Mouse (Mus musculus): ENCODE measurements around the gene Pgam2. TPM values are rescaled to one million over a fixed set of nuclear protein-coding genes. Genes with fewer than 3 reads are reported as not detected.

The Pgam2 gene
- total and polyA plus RNA-seq, 3 experiments: 0.58 to 1.8 TPM; not detected in 1

DNA sequence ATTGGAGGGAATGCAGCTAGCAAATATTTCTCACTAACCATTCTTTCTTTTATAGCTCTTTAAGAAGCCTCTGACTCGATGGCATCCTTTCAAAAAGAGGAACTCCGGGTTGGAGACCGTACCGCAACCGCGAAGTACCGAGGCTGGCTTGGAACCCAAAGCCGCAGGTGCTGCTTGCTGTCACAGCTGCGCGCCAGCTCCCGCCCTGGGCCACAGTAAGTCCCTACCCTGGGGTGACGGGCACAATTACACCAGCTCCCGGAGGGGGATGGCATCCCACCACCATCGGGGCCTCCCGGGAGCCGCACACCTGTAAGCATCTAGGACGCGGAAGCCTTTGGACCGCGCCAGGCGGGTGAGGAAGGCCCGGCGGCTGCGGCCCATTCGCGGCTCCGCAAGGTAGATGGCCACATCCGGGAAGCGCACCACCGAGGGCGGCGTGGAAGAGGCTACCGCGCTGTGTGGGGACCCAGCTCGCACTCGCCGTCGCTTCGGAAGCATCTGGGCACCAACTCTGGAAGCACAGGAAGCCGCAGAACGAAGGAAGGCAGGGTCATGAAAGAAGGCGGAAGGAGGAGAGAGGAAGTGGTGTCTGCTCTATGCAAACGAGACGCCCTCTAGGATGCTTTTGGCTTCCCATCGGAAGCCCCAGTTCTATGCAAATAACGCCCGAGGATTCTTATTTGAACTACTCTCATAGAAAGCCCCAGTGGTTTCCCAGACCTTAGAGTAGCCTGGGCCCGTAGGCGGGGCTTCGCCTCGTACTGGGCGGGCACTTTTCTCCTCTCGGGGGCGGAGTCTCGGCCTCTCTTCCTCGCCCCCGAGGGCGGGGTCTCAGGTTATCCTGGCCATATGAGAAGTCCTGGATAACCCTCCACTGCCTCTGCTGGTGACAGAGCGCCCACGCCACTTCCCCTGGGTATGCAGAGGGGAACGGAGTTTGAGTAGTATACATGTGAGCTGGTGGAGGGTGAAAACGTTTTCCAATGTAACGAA lies 34.0 kb upstream of the Pgam2 start, which contains the start of gene Polm:
Polm (minus strand) TSS at position 766 of the 996 bp plus-strand sequence.
- peak within 1 kb of the TSS; percentile 85 for H3K27ac ChIP-seq (ENCODE audit: control insufficient read depth, low read depth, low read length)
- no peaks in the 10 kb centered on the region for H3K27me3 ChIP-seq (ENCODE audit: control insufficient read depth in 1 of 2, insufficient read depth in 2 of 2, low read length in 2 of 2)
- H3K9me3 ChIP-seq (replicated peaks; ENCODE audit: insufficient read depth, low read length): no peaks in the 10 kb centered on the region
- peak; percentile 99 for DNase-seq (ENCODE audit: low read depth, low spot score)
- H3K4me3 ChIP-seq (ENCODE audit: control insufficient read depth in 1 of 2, insufficient read depth in 1 of 2, low read depth in 2 of 2, low read length in 2 of 2): peak within 1 kb of the TSS; percentile 80 to 82
- H3K4me1 ChIP-seq (ENCODE audit: control insufficient read depth in 1 of 2, insufficient read depth in 2 of 2, low read length in 2 of 2): peaks cover 3 to 7% of the 10 kb centered on the region in 2 experiments; a peak in 2 of 4 replicates
- peak within 1 kb of the TSS; percentile 84 for H3K9ac ChIP-seq (ENCODE audit: control insufficient read depth, low read depth, low read length, poor library complexity, severe bottlenecking)
- H3K36me3 ChIP-seq (ENCODE audit: control insufficient read depth in 1 of 2, insufficient read depth in 2 of 2, low read length in 2 of 2): peaks cover 2 to 7% of the 10 kb centered on the region in 2 experiments; a peak in 3 of 4 replicates
- H3K79me2 ChIP-seq (ENCODE audit: control insufficient read depth, insufficient read depth, low read length, poor library complexity): peaks cover 2% of the 10 kb centered on the region; the same call in 1 of the 2 replicates
- TF ChIP-seq CHD1 (IDR thresholded peaks at IDR 0.05; ENCODE audit: low read depth, low read length): no peak
- TF ChIP-seq ZMIZ1 (IDR thresholded peaks at IDR 0.05; ENCODE audit: low read depth, low read length): peak; percentile 95
- peak; percentile 34; the same call in 1 of the 2 replicates for TF ChIP-seq SMC3 (IDR thresholded peaks at IDR 0.05; ENCODE audit: low read depth, low read length)
- TF ChIP-seq MYC (IDR thresholded peaks at IDR 0.05; ENCODE audit: low read depth, low read length): 0 out of 2 replicates have a peak, but pooled peaks have one; percentile 13
- TF ChIP-seq POLR2AphosphoS2 (IDR thresholded peaks at IDR 0.05; ENCODE audit: low read length): peak; percentile 86
- TF ChIP-seq ELF1 (IDR thresholded peaks at IDR 0.05; ENCODE audit: low read depth, low read length): peak; percentile 79
- peak; percentile 63 for TF ChIP-seq TCF12 (IDR thresholded peaks at IDR 0.05; ENCODE audit: low read depth, low read length)
- TF ChIP-seq JUND (IDR thresholded peaks at IDR 0.05; ENCODE audit: low read depth, low read length): no peak
- no peak for TF ChIP-seq USF2 (IDR thresholded peaks at IDR 0.05; ENCODE audit: borderline replicate concordance in 1 of 2, insufficient read depth in 1 of 2, low read depth in 1 of 2, low read length in 2 of 2)
- no peak for TF ChIP-seq POLR2AphosphoS5 (IDR thresholded peaks at IDR 0.05; ENCODE audit: borderline replicate concordance, low read depth, low read length)
- TF ChIP-seq GATA1 (IDR thresholded peaks at IDR 0.05; ENCODE audit: low read depth, low read length): no peak
- peak; percentile 47 to 73 (median 64) for TF ChIP-seq CTCF (IDR thresholded peaks at IDR 0.05 in 2 of 3, conservative IDR thresholded peaks at IDR 0.05 in 1 of 3; ENCODE audit: control insufficient read depth in 1 of 3, insufficient read depth in 1 of 3, low read depth in 2 of 3, low read length in 3 of 3, poor library complexity in 1 of 3, severe bottlenecking in 1 of 3)
- TF ChIP-seq ETS1 (IDR thresholded peaks at IDR 0.05; ENCODE audit: low read depth, low read length): peak; percentile 57; the same call in 1 of the 2 replicates
- peak; percentile 54 for TF ChIP-seq RAD21 (IDR thresholded peaks at IDR 0.05; ENCODE audit: low read depth, low read length)
- TF ChIP-seq NELFE (IDR thresholded peaks at IDR 0.05; ENCODE audit: low read depth, low read length): peak; percentile 92
- no peak for TF ChIP-seq ZKSCAN1 (IDR thresholded peaks at IDR 0.05; ENCODE audit: low read depth, low read length)
- TF ChIP-seq ZNF384 (IDR thresholded peaks at IDR 0.05; ENCODE audit: low read depth, low read length): 0 out of 2 replicates have a peak, but pooled peaks have one; percentile 14
- peak; percentile 74 for TF ChIP-seq MXI1 (IDR thresholded peaks at IDR 0.05; ENCODE audit: low read depth, low read length)
- peak; percentile 81; the same call in 1 of the 2 replicates for TF ChIP-seq UBTF (IDR thresholded peaks at IDR 0.05; ENCODE audit: borderline replicate concordance, insufficient read depth, low read depth, low read length)
- no peak; the same call in 1 of the 2 replicates for TF ChIP-seq RCOR1 (IDR thresholded peaks at IDR 0.05; ENCODE audit: low read depth, low read length)
- TF ChIP-seq TAL1 (IDR thresholded peaks at IDR 0.05; ENCODE audit: low read length): no peak
- TF ChIP-seq KAT2A (conservative IDR thresholded peaks at IDR 0.05; ENCODE audit: low read depth, low read length): no peak
- TF ChIP-seq MAZ (IDR thresholded peaks at IDR 0.05; ENCODE audit: low read depth, low read length): peak; percentile 53; the same call in 1 of the 2 replicates
- TF ChIP-seq MYB (IDR thresholded peaks at IDR 0.05; ENCODE audit: low read depth, low read length): no peak
- no peak for TF ChIP-seq MEF2A (IDR thresholded peaks at IDR 0.05; ENCODE audit: extremely low read depth, insufficient replicate concordance, low read depth, low read length, poor library complexity, severe bottlenecking)
- no peak for TF ChIP-seq BHLHE40 (IDR thresholded peaks at IDR 0.05; ENCODE audit: borderline replicate concordance, low read depth, low read length)
- peak; percentile 88 for TF ChIP-seq TBP (IDR thresholded peaks at IDR 0.05; ENCODE audit: low read depth, low read length)
- TF ChIP-seq POLR2A (IDR thresholded peaks at IDR 0.05; ENCODE audit: control insufficient read depth in 1 of 2, insufficient read depth in 1 of 2, low read depth in 1 of 2, low read length in 2 of 2, poor library complexity in 1 of 2): peak; percentile 73 to 93
- no peak for TF ChIP-seq USF1 (IDR thresholded peaks at IDR 0.05; ENCODE audit: low read depth, low read length)
- TF ChIP-seq MAX (IDR thresholded peaks at IDR 0.05; ENCODE audit: low read length): peak; percentile 63; the same call in 1 of the 2 replicates
- no peak for TF ChIP-seq CHD2 (IDR thresholded peaks at IDR 0.05; ENCODE audit: low read length)
- TF ChIP-seq SIN3A (IDR thresholded peaks at IDR 0.05; ENCODE audit: low read length): peak; percentile 71
- TF ChIP-seq E2F4 (IDR thresholded peaks at IDR 0.05; ENCODE audit: borderline replicate concordance, low read depth, low read length): no peak
- peak; percentile 65 for TF ChIP-seq HCFC1 (IDR thresholded peaks at IDR 0.05; ENCODE audit: low read depth, low read length)
- no peak; the same call in 1 of the 2 replicates for TF ChIP-seq ZC3H11A (IDR thresholded peaks at IDR 0.05; ENCODE audit: low read depth, low read length)
